Mouse (Mus musculus): ENCODE measurements around the gene Igfn1. TPM values are rescaled to one million over a fixed set of nuclear protein-coding genes. Genes with fewer than 3 reads are reported as not detected.

The Igfn1 gene
- polyA plus RNA-seq, 1 experiment from 2014 or later = not detected

GRCm38 (mm10) chr1:135946247-135946646 is 59.9 kb downstream of the Igfn1 start:
- peaks cover 45% of the 10 kb centered on the region for H3K4me1 ChIP-seq
- H3K27ac ChIP-seq = no peak overlapping the region
- no peak overlapping the region for H3K9ac ChIP-seq
- H3K9me3 ChIP-seq (replicated peaks) = no peaks in the 10 kb centered on the region
- H3K4me3 ChIP-seq = no peak overlapping the region
- peaks cover 53% of the 10 kb centered on the region for H3K27me3 ChIP-seq (replicated peaks)
- H3K4me2 ChIP-seq = no peak overlapping the region
- 58% methylated on average over 4 of the region's 4 CpGs for WGBS (ENCODE audit: insufficient replicate concordance)
- ATAC-seq = no peak
- no peaks in the 10 kb centered on the region for H3K36me3 ChIP-seq

GRCm38 (mm10) chr1:135945711-135946110 is 60.4 kb downstream of the Igfn1 start:
- Histone ChIP-seq H3K27ac (no peak overlapping the region), H3K4me1 (peaks cover 50% of the 10 kb centered on the region), H3K27me3 (replicated peaks) (peaks cover 48% of the 10 kb centered on the region), H3K9ac (no peak overlapping the region), H3K9me3 (replicated peaks) (no peaks in the 10 kb centered on the region), H3K36me3 (no peaks in the 10 kb centered on the region), H3K4me3 (no peak overlapping the region), H3K4me2 (no peak overlapping the region)
- no peak for ATAC-seq
- 4% methylated on average over 7 of the region's 7 CpGs for WGBS (ENCODE audit: insufficient replicate concordance)

GRCm38 (mm10) chr1:135944526-135945259 is 61.4 kb downstream of the Igfn1 start:
- no peak for ATAC-seq
- Histone ChIP-seq H3K36me3 (no peaks in the 10 kb centered on the region), H3K27ac (no peak overlapping the region), H3K4me2 (peak overlapping the region; percentile 42), H3K4me3 (no peak overlapping the region), H3K9ac (no peak overlapping the region), H3K9me3 (replicated peaks) (no peaks in the 10 kb centered on the region), H3K27me3 (replicated peaks) (peaks cover 44% of the 10 kb centered on the region), H3K4me1 (peaks cover 59% of the 10 kb centered on the region)
- WGBS (ENCODE audit: insufficient replicate concordance) = 34% methylated on average over 12 of the region's 12 CpGs

- Histone ChIP-seq H3K36me3 (no peaks in the 10 kb centered on the region), H3K9me3 (replicated peaks) (no peaks in the 10 kb centered on the region), H3K27ac (peak overlapping the region; percentile 99), H3K4me1 (peaks cover 66% of the 10 kb centered on the region), H3K4me3 (no peak overlapping the region), H3K4me2 (no peak overlapping the region), H3K27me3 (replicated peaks) (peaks cover 42% of the 10 kb centered on the region), H3K9ac (no peak overlapping the region)
- no peak for ATAC-seq
- WGBS (ENCODE audit: insufficient replicate concordance) = 97% methylated on average over 2 of the region's 2 CpGs
These were observed 62.4 kb downstream of the Igfn1 start for GRCm38 (mm10) chr1:135943713-135944112.

- 18% methylated on average over 7 of the region's 7 CpGs for WGBS (ENCODE audit: insufficient replicate concordance)
- peak overlapping the region; percentile 74 for H3K4me2 ChIP-seq
- H3K9me3 ChIP-seq (replicated peaks) = no peaks in the 10 kb centered on the region
- peak; percentile 55 for ATAC-seq
- H3K4me3 ChIP-seq = peak overlapping the region; percentile 38
- H3K36me3 ChIP-seq = no peaks in the 10 kb centered on the region
- peak overlapping the region; percentile 99 for H3K27ac ChIP-seq
- H3K27me3 ChIP-seq (replicated peaks) = peaks cover 36% of the 10 kb centered on the region
- peak overlapping the region; percentile 66 for H3K9ac ChIP-seq
- peaks cover 80% of the 10 kb centered on the region for H3K4me1 ChIP-seq
These were observed 64.0 kb downstream of the Igfn1 start for GRCm38 (mm10) chr1:135942116-135942515.

GRCm38 (mm10) chr1:135941259-135942006 is 64.7 kb downstream of the Igfn1 start:
- H3K27me3 ChIP-seq (replicated peaks) = peaks cover 41% of the 10 kb centered on the region
- 36% methylated on average over 6 of the region's 6 CpGs for WGBS (ENCODE audit: insufficient replicate concordance)
- peak; percentile 97 for ATAC-seq
- peak overlapping the region; percentile 99 for H3K27ac ChIP-seq
- H3K4me1 ChIP-seq = peaks cover 86% of the 10 kb centered on the region
- H3K9me3 ChIP-seq (replicated peaks) = no peaks in the 10 kb centered on the region
- H3K4me2 ChIP-seq = peak overlapping the region; percentile 74
- H3K9ac ChIP-seq = peak overlapping the region; percentile 69
- peak overlapping the region; percentile 38 for H3K4me3 ChIP-seq
- no peaks in the 10 kb centered on the region for H3K36me3 ChIP-seq

GRCm38 (mm10) chr1:135936091-135936490 is 70.1 kb downstream of the Igfn1 start:
- peak; percentile 74 for ATAC-seq
- H3K4me1 ChIP-seq = peaks cover 47% of the 10 kb centered on the region
- no peak overlapping the region for H3K27ac ChIP-seq
- WGBS (ENCODE audit: insufficient replicate concordance) = 43% methylated on average over 1 of the region's 1 CpGs
- no peaks in the 10 kb centered on the region for H3K9me3 ChIP-seq (replicated peaks)
- H3K27me3 ChIP-seq (replicated peaks) = peaks cover 38% of the 10 kb centered on the region
- no peak overlapping the region for H3K4me3 ChIP-seq
- no peaks in the 10 kb centered on the region for H3K36me3 ChIP-seq
- no peak overlapping the region for H3K4me2 ChIP-seq
- no peak overlapping the region for H3K9ac ChIP-seq

GRCm38 (mm10) chr1:135933704-135934293 is 72.3 kb downstream of the Igfn1 start:
- Histone ChIP-seq H3K27me3 (replicated peaks) (peaks cover 56% of the 10 kb centered on the region), H3K4me2 (no peak overlapping the region), H3K9me3 (replicated peaks) (no peaks in the 10 kb centered on the region), H3K9ac (no peak overlapping the region), H3K36me3 (no peaks in the 10 kb centered on the region), H3K27ac (no peak overlapping the region), H3K4me1 (peaks cover 28% of the 10 kb centered on the region), H3K4me3 (no peak overlapping the region)
- no peak for ATAC-seq
- WGBS (ENCODE audit: insufficient replicate concordance) = 70% methylated on average over 18 of the region's 18 CpGs

- H3K27me3 ChIP-seq (replicated peaks) = peaks cover 72% of the 10 kb centered on the region
- H3K4me3 ChIP-seq = no peak overlapping the region
- H3K4me2 ChIP-seq = no peak overlapping the region
- H3K9ac ChIP-seq = no peak overlapping the region
- no peaks in the 10 kb centered on the region for H3K9me3 ChIP-seq (replicated peaks)
- ATAC-seq = no peak
- 53% methylated on average over 3 of the region's 3 CpGs for WGBS (ENCODE audit: insufficient replicate concordance)
- no peak overlapping the region for H3K27ac ChIP-seq
- no peaks in the 10 kb centered on the region for H3K36me3 ChIP-seq
- H3K4me1 ChIP-seq = peaks cover under 1% of the 10 kb centered on the region; the same call in 1 of the 2 replicates
These were observed 76.3 kb downstream of the Igfn1 start for GRCm38 (mm10) chr1:135929876-135930275.

GRCm38 (mm10) chr1:135925848-135926247 is 80.3 kb downstream of the Igfn1 start:
- no peak for ATAC-seq
- Histone ChIP-seq H3K4me2 (no peak overlapping the region), H3K9ac (no peak overlapping the region), H3K27ac (no peak overlapping the region), H3K27me3 (replicated peaks) (peaks cover 97% of the 10 kb centered on the region), H3K9me3 (replicated peaks) (no peaks in the 10 kb centered on the region), H3K36me3 (no peaks in the 10 kb centered on the region), H3K4me1 (peaks cover 7% of the 10 kb centered on the region), H3K4me3 (no peak overlapping the region)
- 49% methylated on average over 5 of the region's 5 CpGs for WGBS (ENCODE audit: insufficient replicate concordance)

GRCm38 (mm10) chr1:135924377-135924994 is 81.7 kb downstream of the Igfn1 start:
- Histone ChIP-seq H3K4me1 (peaks cover 7% of the 10 kb centered on the region), H3K9ac (no peak overlapping the region), H3K9me3 (replicated peaks) (no peaks in the 10 kb centered on the region), H3K4me3 (no peak overlapping the region), H3K36me3 (no peaks in the 10 kb centered on the region), H3K27ac (no peak overlapping the region), H3K27me3 (replicated peaks) (peaks cover 97% of the 10 kb centered on the region), H3K4me2 (no peak overlapping the region)
- peak; percentile 63 for ATAC-seq
- 39% methylated on average over 5 of the region's 5 CpGs for WGBS (ENCODE audit: insufficient replicate concordance)

- Histone ChIP-seq H3K4me3 (no peak overlapping the region), H3K36me3 (no peaks in the 10 kb centered on the region), H3K4me2 (no peak overlapping the region), H3K9me3 (replicated peaks) (no peaks in the 10 kb centered on the region), H3K27ac (no peak overlapping the region), H3K4me1 (peaks cover 7% of the 10 kb centered on the region), H3K27me3 (replicated peaks) (peaks cover 100% of the 10 kb centered on the region), H3K9ac (no peak overlapping the region)
- ATAC-seq = no peak
- 65% methylated on average over 7 of the region's 7 CpGs for WGBS (ENCODE audit: insufficient replicate concordance)
These were observed 82.9 kb downstream of the Igfn1 start for GRCm38 (mm10) chr1:135923229-135923628.
